Comparison of ENCODE assay signal across 12 mouse cellular contexts in genomic region chr8:95893701-95894100, GRCm38 (mm10).
"Had no signal": no experiment of that assay in that cellular context is flagged by ENCODE, and none has a peak within 500 bp of the region (broad histone marks: within the 10 kb centered on the region; RNA-seq: fewer than 3 reads in every experiment).

No protein-coding gene starts in this region.

- DNase-seq: left cerebral cortex, postnatal 4 days; liver; liver, embryonic 13.5 days; liver, postnatal 0 days; lung, adult 18-20 months; lung, adult 2 months; lung, embryonic 14.5 days; lung, postnatal 10 days; lung, postnatal 14 days; lung, postnatal 36 days; lung, postnatal 4 days; midbrain, embryonic 14.5 days had no signal
